20 mouse cellular contexts compared by ENCODE assay signal in genomic region chr6:50558877-50559276, GRCm38 (mm10). TPM values are rescaled to one million over a fixed set of nuclear protein-coding genes. Genes with fewer than 3 reads are reported as not detected.
"Had no signal": no experiment of that assay in that cellular context is flagged by ENCODE, and none has a peak within 500 bp of the region (broad histone marks: within the 10 kb centered on the region; RNA-seq: fewer than 3 reads in every experiment).

No protein-coding gene starts in this region.

- H3K4me2 ChIP-seq: liver, embryonic 13.5 days; midbrain, embryonic 11.5 days; neural tube, embryonic 13.5 days; stomach, embryonic 15.5 days had no signal

- H3K4me3 ChIP-seq: liver, embryonic 13.5 days; myocyte; neural tube, embryonic 13.5 days; stomach, embryonic 15.5 days had no signal

- H3K36me3 ChIP-seq: stomach, embryonic 15.5 days had no signal

- H3K9me3 ChIP-seq: liver, embryonic 13.5 days; neural tube, embryonic 13.5 days; stomach, embryonic 15.5 days had no signal

- DNase-seq: kidney, adult 2 months; kidney, postnatal 10 days; kidney, postnatal 36 days; layer of hippocampus, adult 9-11 months; liver, embryonic 13.5 days; lung, adult 2 months; lung, postnatal 14 days; lung, postnatal 4 days; midbrain, embryonic 14.5 days; retina, postnatal 1 day; right cerebral cortex, postnatal 25 days; spleen, adult 18-20 months; thymus, postnatal 25 days had no signal

- H3K9ac ChIP-seq: liver, embryonic 13.5 days; neural tube, embryonic 13.5 days; stomach, embryonic 15.5 days had no signal

- H3K27me3 ChIP-seq: liver, embryonic 13.5 days; neural tube, embryonic 13.5 days; stomach, embryonic 15.5 days had no signal

- ATAC-seq: inflammation-experienced regulatory T-cells, adult 6 months; intestine, postnatal 0 days had no signal

- H3K4me1 ChIP-seq: neural tube, embryonic 13.5 days; stomach, embryonic 15.5 days had no signal

- H3K27ac ChIP-seq: liver, embryonic 13.5 days; neural tube, embryonic 13.5 days; stomach, embryonic 15.5 days had no signal

RNA-seq across cellular contexts. Expression of gene 4921507P07Rik, which starts 37.6 kb away (rescaled TPM):
- total RNA-seq: liver, adult 2 months had no signal
